ENCODE assay signal across 9 mouse cellular contexts in the genomic region with DNA sequence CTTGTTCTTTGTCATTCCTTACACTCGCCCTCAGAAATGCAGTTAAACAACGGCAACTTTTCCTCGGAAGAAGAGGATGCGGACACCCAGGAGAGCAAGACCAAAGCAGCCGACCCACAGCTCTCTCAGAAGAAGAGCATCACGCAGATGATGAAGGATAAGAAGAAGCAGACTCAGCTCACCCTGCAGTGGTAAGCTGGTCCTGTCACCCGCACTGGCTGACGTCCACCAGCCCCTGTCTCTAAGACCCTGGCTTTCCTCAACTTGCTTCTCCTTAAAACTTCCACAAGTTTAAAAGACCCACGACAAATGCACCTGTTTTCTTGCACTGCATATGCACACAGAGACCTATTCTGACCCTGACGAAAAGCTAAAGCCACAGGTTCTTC. TPM values are rescaled to one million over a fixed set of nuclear protein-coding genes. Genes with fewer than 3 reads are reported as not detected.
DNase-seq lines count a peak whose midpoint lies in the region; ATAC-seq lines count a peak whose summit lies in the region.
"Had no signal": no experiment of that assay in that cellular context is flagged by ENCODE, and none has a peak within 500 bp of the region (broad histone marks: within the 10 kb centered on the region; RNA-seq: fewer than 3 reads in every experiment).

No protein-coding gene starts in this region.

- no peaks in the 10 kb centered on the region for H3K36me3 ChIP-seq in lung, embryonic 15.5 days
- no peaks in the 10 kb centered on the region for H3K36me3 ChIP-seq in embryonic facial prominence, embryonic 15.5 days
- no peaks in the 10 kb centered on the region for H3K36me3 ChIP-seq in limb, embryonic 11.5 days (ENCODE audit: control insufficient read depth, insufficient read depth, low read length)
- H3K36me3 ChIP-seq in neural tube, embryonic 14.5 days (ENCODE audit: control insufficient read depth, insufficient read depth, low read length), result no peaks in the 10 kb centered on the region

- no peak for ATAC-seq in lung, embryonic 15.5 days (ENCODE audit: borderline replicate concordance, extremely low read depth, low FRiP score, low TSS enrichment)
- ATAC-seq in embryonic facial prominence, embryonic 15.5 days (ENCODE audit: insufficient number of reproducible peaks, low FRiP score, low TSS enrichment, low read depth), result no peak
- ATAC-seq in limb, embryonic 11.5 days (ENCODE audit: insufficient number of reproducible peaks, low FRiP score, low TSS enrichment, low read depth), result no peak
- ATAC-seq in neural tube, embryonic 14.5 days (ENCODE audit: low read depth), result peak; percentile 29; the same call in 1 of the 2 replicates

- no peak overlapping the region for H3K9ac ChIP-seq in lung, embryonic 15.5 days
- H3K9ac ChIP-seq in embryonic facial prominence, embryonic 15.5 days, result no peak overlapping the region
- no peak overlapping the region for H3K9ac ChIP-seq in limb, embryonic 11.5 days (ENCODE audit: low read length)
- no peak overlapping the region; the same call in 1 of the 2 replicates for H3K9ac ChIP-seq in neural tube, embryonic 14.5 days (replicated peaks; ENCODE audit: low read depth, low read length)

- peak overlapping the region; percentile 73 for H3K4me2 ChIP-seq in lung, embryonic 15.5 days
- peak overlapping the region; percentile 73 for H3K4me2 ChIP-seq in embryonic facial prominence, embryonic 15.5 days (replicated peaks)
- peak overlapping the region; percentile 75 for H3K4me2 ChIP-seq in limb, embryonic 11.5 days (ENCODE audit: low read depth, severe bottlenecking)
- H3K4me2 ChIP-seq in neural tube, embryonic 14.5 days (ENCODE audit: low read depth, low read length), result peak overlapping the region; percentile 91

- peak overlapping the region; percentile 41 for H3K4me3 ChIP-seq in lung, embryonic 15.5 days
- peak overlapping the region; percentile 39 for H3K4me3 ChIP-seq in embryonic facial prominence, embryonic 15.5 days (replicated peaks)
- H3K4me3 ChIP-seq in limb, embryonic 11.5 days (ENCODE audit: low read depth, low read length), result peak overlapping the region; percentile 38; the same call in 1 of the 2 replicates
- H3K4me3 ChIP-seq in neural tube, embryonic 14.5 days (ENCODE audit: low read depth, low read length), result peak overlapping the region; percentile 42

- no peak for DNase-seq in lung, postnatal 4 days
- peak; percentile 29 for DNase-seq in limb, embryonic 11.5 days (ENCODE audit: low spot score)
- no peak for DNase-seq in thymus, postnatal 25 days
- DNase-seq in adipocyte (ENCODE audit: low spot score), result no peak
- no peak for DNase-seq in right cerebral cortex, postnatal 14 days

- whole genome bisulfite sequencing in lung, embryonic 15.5 days, result 9% methylated on average over 10 of the region's 10 CpGs
- 4% methylated on average over 10 of the region's 10 CpGs for WGBS in embryonic facial prominence, embryonic 15.5 days
- 4% methylated on average over 10 of the region's 10 CpGs for WGBS in limb, embryonic 11.5 days
- WGBS in neural tube, embryonic 14.5 days, result 8% methylated on average over 10 of the region's 10 CpGs

- no peaks in the 10 kb centered on the region for H3K9me3 ChIP-seq in lung, embryonic 15.5 days
- H3K9me3 ChIP-seq in embryonic facial prominence, embryonic 15.5 days (replicated peaks), result no peaks in the 10 kb centered on the region
- no peaks in the 10 kb centered on the region for H3K9me3 ChIP-seq in limb, embryonic 11.5 days (ENCODE audit: control insufficient read depth, low read length)
- no peaks in the 10 kb centered on the region for H3K9me3 ChIP-seq in neural tube, embryonic 14.5 days (ENCODE audit: control insufficient read depth, low read length)

- no peak overlapping the region for H3K27ac ChIP-seq in lung, embryonic 15.5 days
- no peak overlapping the region for H3K27ac ChIP-seq in embryonic facial prominence, embryonic 15.5 days (replicated peaks)
- no peak overlapping the region for H3K27ac ChIP-seq in limb, embryonic 11.5 days (replicated peaks; ENCODE audit: low read depth, low read length)
- no peak overlapping the region for H3K27ac ChIP-seq in neural tube, embryonic 14.5 days (ENCODE audit: low read depth, low read length)

- H3K27me3 ChIP-seq in lung, embryonic 15.5 days, result peaks cover 26% of the 10 kb centered on the region
- H3K27me3 ChIP-seq in embryonic facial prominence, embryonic 15.5 days, result peaks cover 24% of the 10 kb centered on the region
- H3K27me3 ChIP-seq in limb, embryonic 11.5 days (ENCODE audit: control insufficient read depth, insufficient read depth, low read length), result peaks cover 21% of the 10 kb centered on the region
- H3K27me3 ChIP-seq in neural tube, embryonic 14.5 days (ENCODE audit: control insufficient read depth, insufficient read depth, low read length), result peaks cover 15% of the 10 kb centered on the region

- no peaks in the 10 kb centered on the region; the same call in 1 of the 2 replicates for H3K4me1 ChIP-seq in lung, embryonic 15.5 days
- H3K4me1 ChIP-seq in embryonic facial prominence, embryonic 15.5 days, result peaks cover 7% of the 10 kb centered on the region; the same call in 1 of the 2 replicates
- H3K4me1 ChIP-seq in limb, embryonic 11.5 days (ENCODE audit: control insufficient read depth, insufficient read depth, low read length), result peaks cover 5% of the 10 kb centered on the region
- no peaks in the 10 kb centered on the region for H3K4me1 ChIP-seq in neural tube, embryonic 14.5 days (ENCODE audit: control insufficient read depth, insufficient read depth, low read length)

RNA-seq across cellular contexts. Expression of a gene that starts 0.7 kb away (rescaled TPM):
- polyA plus RNA-seq in lung, embryonic 15.5 days (2015; fragmentation: Nextera tagmentation; extraction: Ambion mirVana), result not detected in 2 replicates
- polyA plus RNA-seq in embryonic facial prominence, embryonic 15.5 days (2015; fragmentation: Nextera tagmentation; extraction: Ambion mirVana), result not detected in 2 replicates
- polyA plus RNA-seq in limb, embryonic 11.5 days (2014; fragmentation: Nextera tagmentation; extraction: Ambion mirVana), result not detected in 2 replicates
- polyA plus RNA-seq in neural tube, embryonic 14.5 days (2014; fragmentation: Nextera tagmentation; extraction: Ambion mirVana), result 0.73 TPM in 1 of 2 replicates, not detected in the other
- polyA plus RNA-seq: Patski had no signal

RNA-seq across cellular contexts. Expression of a gene that starts 47.0 kb away (rescaled TPM):
- polyA plus RNA-seq in lung, embryonic 15.5 days (2015; fragmentation: Nextera tagmentation; extraction: Ambion mirVana), result 2.0 and 2.3 TPM in 2 replicates
- polyA plus RNA-seq in embryonic facial prominence, embryonic 15.5 days (2015; fragmentation: Nextera tagmentation; extraction: Ambion mirVana), result not detected in 2 replicates
- polyA plus RNA-seq in limb, embryonic 11.5 days (2014; fragmentation: Nextera tagmentation; extraction: Ambion mirVana), result not detected in 2 replicates
- 0.12 TPM in 1 of 2 replicates, not detected in the other for polyA plus RNA-seq in neural tube, embryonic 14.5 days (2014; fragmentation: Nextera tagmentation; extraction: Ambion mirVana)
- polyA plus RNA-seq: Patski had no signal
